Mouse (Mus musculus) layer of hippocampus, adult 11-12 months (tissue): Measurements from ENCODE around the gene Hsd11b2.
A peak's percentile ranks its signal among the peaks of the same experiment; 100 is the strongest.

Experiments
- DNase-seq: peaks from one replicate; pipeline ENCODE4 v3.0.0; 2022; ENCODE audit warnings: low spot score

The Hsd11b2 gene

DNA sequence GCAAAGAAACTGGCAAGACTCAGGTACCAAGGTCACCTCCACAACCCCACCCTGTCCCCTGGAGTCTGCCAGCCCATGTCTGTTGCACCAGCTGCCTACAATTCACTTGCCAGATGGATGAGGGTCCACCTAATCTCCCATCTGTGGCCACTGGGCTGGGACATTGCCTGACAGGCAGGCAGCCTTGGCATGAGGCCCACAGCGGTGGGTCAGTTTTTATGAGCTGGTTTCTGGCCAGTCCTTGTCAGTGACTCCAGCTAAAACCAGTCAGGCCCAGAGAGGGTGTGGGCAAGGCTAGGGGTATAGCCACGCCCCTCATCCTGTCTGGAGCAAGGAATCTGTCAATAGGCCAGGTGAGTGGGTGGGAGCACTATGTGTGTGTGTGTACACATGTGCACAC lies 8.6 kb downstream of the Hsd11b2 start:
- DNase-seq, result no peak

DNA sequence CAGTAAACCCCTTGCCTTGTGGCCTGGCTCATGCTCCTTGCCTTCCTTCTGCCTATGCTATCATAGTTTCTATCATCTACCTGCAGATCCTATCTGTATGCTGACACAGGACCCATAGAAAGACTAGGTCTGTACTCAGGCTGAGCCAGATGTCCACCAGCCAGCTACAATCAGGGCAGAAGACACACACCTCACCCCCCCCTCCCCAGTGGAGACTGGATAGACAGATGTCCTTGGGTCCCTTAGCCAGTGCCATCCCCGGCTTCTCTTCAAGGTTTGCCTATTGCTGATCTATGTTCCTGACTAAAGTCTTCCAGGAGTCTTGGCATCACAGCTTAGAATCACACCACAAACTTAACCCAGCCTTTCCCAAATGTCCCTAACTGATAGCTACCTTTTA lies 9.7 kb downstream of the Hsd11b2 start:
- DNase-seq, result no peak

DNA sequence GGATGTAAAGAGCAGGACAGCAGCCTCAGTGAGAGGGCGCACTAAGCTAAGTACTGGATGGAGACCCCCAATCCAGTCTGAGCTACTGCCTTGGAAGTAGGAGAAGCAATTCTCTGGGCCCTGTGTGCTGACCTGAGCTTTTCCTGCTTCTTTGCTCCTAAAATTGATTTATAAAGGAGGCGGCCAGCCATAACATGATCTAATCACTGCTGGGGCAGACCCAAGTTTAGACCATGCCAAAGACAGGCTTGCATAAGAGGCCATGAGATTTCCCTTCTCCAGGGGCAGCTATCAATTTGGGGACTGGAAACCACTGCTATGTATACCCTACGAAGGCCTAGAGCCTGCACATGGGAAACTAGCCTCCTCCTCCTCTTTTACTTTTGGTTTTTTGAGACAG lies 10.7 kb downstream of the Hsd11b2 start:
- no peak for DNase-seq

- no peak for DNase-seq
Measured at GRCm38 (mm10) chr8:105531774-105532173, 13.2 kb downstream of the Hsd11b2 start.

DNA sequence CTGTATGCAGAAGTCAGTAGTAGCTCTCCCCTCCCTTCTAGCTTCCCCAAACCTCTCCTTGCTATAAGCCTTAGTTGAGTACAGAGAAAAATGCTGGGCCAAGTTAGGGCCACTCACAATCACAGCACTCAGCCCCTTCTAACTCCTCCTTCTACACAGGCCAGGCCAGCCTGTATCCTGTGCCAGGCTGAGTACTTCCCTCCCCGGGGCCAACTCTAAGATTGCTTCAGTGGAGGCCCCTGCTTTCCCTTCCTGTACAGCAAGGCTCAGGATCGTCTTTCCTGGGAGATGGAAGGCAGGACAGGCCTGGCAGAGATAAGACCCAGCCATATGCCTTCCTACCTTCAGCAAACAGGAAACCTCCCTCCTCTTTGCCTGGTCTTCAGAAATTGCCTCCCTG lies 14.9 kb downstream of the Hsd11b2 start:
- no peak for DNase-seq

GRCm38 (mm10) chr8:105533892-105534329 lies 15.4 kb downstream of the Hsd11b2 start:
- DNase-seq, result peak; percentile 66

- DNase-seq, result no peak
Measured at GRCm38 (mm10) chr8:105536546-105536945, 18.0 kb downstream of the Hsd11b2 start.

- no peak for DNase-seq
Measured at GRCm38 (mm10) chr8:105537011-105537677, 18.6 kb downstream of the Hsd11b2 start.

DNA sequence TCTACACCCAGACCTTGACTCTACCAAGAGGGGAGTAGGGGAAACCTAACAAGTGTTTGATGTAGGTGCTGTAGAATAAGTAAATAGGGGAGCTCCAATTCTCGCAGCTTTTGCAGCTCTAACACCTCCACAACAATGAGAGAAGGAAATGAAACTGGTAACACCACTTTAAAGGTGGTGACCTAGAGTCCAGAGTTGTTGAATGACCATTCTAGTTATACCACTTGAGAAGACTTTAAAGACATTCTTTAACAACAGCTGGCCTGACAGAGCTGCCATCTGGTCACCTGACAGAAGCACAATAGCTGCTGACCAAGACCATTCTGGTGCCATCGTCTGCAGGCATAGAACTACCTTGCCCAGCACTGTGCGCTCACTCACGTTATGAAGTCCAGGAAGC lies 20.4 kb downstream of the Hsd11b2 start:
- DNase-seq, result no peak

GRCm38 (mm10) chr8:105542032-105542656 lies 23.6 kb downstream of the Hsd11b2 start:
- no peak for DNase-seq

DNA sequence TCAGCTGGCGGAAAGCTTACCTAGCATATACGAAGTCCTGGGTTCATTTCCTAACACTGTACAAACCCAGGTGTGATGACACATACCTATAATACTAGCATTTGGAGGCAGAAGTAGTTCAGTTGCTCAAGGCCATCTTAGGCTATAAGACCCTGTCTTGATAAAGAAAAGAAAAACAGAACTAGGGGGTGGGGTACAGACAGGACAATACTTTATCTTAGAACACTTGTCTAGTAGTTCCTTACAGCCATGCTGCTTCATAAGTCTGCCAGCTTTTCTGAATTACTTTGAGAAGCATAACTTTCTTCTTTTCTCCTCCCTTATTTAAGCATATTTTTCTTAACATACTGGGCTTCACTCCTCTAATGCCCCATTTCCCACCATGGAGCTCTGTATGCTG lies 24.3 kb downstream of the Hsd11b2 start:
- no peak for DNase-seq

DNA sequence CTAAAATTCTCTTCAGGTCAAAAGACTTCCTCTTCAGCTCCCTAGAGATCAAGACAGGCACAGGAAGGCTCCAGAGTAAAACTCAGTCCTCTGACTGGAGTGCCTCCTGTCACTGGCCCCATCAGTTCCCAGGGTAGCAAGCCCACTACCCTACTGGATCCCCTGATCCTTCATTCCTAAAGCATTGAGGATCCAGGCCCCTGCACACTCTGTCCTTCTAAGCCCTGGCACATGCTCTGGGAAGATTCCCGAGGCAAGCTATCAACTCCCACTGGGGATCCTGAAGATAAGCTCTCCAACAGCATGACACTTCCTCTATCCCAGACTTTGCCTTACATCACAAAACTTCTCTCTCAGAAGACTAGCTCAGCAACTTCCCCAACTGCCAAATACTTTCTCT lies 25.1 kb downstream of the Hsd11b2 start:
- DNase-seq, result no peak

DNA sequence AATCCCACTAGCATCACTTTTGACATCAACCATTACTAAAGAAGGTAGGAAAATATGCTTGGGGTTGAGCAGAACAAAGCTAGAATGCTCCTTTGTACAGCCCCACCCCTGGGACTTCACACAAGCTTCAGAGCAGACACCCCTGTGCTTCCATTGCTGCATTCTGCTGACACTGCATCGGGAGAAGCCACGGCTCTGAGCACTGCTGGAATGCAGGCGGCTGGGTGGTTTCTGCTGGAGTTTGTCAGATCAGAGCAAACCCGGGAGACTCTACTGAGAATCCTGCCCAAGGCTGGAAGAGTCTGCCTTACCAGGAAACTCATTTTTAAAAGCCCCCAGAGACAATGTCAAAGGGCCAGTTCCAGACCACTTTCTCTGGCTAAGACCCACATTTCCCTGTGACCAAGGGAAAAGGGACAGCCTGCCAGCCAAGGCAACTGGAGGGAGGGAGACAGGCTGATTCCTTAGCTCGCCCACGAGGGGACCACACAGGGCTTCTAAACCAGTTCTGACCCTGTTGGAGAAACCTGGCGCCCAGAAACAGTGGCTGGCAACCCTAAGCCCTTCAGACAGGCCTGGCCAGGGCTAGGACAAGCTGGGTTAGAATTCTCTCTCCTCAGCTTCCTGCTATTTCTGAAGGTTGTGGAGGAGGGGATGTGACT lies 26.1 kb downstream of the Hsd11b2 start:
- no peak for DNase-seq

GRCm38 (mm10) chr8:105545249-105545648 lies 26.7 kb downstream of the Hsd11b2 start:
- DNase-seq, result no peak

DNA sequence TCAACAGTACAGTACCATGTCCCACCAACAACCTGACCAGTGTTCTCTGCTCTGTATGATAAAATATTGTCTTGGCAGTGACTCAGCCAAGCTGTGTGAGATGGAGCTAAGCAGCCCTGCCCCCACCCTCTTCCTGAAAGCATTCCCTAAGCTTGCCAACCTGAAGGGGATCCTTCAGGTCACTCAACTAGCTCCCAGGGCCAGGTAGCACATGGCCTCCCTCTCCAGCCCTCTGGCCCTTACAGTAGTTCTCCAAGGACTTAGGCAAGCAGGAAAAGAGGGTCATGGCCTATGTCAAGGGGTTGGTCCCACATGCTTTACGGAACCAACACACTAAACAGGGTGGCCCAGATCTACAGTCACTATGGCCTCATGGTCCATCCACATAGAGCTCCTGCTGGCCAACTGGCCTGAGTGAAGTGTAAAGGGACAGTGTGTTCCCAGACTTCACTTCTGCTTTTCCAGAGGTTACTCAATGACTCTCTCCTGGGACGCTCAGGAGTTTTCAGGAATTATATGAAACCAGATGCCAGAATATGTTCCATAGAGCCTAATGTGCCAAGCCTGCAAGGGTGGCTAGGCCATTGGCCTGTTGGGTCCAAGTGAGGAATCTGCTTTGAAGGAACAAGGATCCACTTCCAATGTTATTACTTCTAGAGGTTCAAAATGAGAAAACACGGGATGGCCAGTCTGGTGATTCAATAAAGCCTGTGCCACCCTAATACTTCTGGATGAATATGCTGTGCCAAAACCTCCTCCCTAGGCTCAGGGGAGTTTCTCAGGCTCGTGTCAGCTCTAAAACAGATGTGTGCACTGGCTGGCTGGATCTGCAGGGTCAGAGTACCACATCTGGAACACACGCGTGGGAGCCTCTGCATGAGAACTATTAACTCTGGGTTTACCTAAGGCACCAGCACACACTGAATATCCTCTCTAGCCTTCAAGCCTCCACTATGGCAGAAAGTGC lies 28.1 kb downstream of the Hsd11b2 start:
- no peak for DNase-seq

DNA sequence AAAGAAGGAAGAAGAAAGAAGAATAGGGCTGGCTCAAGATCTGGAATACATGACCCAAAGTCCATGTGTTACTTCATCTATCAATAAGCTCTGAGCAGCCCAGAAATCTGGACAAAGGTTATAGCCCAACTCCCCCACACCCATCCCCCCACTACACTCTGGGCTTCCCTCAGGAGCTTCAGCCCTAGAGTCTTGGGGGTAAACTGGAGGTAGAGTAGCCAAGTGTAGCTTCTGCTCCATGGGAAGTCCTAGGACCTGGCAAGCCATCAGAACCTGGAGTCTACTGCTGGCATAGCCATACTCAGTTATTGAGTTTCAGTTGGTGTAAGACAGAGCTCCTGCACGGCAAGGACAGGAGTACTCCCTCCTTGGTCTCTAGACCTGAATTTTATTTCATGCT lies 31.0 kb downstream of the Hsd11b2 start:
- DNase-seq, result no peak

DNA sequence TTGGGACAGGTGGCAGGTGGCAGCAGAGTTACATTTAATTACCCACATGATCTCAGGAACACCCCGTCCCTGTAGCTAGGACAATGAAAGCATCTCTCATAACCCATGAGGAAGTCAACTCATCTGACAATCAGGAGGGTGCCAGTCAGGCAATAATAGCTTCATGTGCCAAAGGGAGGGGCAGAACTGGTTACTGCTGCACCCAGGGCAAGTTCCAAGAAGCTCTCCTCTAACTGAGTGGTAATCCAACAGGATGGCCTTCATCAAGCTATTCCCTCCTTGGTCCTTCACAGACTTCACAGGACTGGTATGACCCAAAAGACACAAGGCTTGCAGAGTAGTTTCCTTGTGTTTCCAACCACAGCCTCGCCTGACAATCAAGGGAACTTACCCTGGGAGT lies 31.5 kb downstream of the Hsd11b2 start:
- no peak for DNase-seq

DNA sequence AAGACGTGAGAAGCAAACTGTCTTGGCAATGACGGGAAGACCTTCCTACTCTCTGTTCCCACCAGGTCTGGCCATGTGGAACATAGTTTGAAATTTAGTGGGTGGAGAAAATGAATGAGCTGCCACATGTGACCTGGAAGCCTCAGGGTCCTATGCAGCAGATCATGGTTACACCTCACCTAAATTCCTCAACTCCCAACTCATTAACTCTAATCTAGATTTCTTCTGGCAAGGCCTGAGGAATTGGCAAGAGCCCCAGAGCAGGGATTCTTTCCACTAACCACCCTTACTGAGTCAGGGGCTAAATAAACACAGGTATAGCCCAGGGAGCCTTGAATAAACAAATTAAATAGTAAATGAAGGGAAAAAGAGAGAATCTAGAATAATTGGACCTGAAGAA lies 33.5 kb downstream of the Hsd11b2 start:
- DNase-seq, result no peak

GRCm38 (mm10) chr8:105552824-105553223 lies 34.3 kb downstream of the Hsd11b2 start:
- no peak for DNase-seq

DNA sequence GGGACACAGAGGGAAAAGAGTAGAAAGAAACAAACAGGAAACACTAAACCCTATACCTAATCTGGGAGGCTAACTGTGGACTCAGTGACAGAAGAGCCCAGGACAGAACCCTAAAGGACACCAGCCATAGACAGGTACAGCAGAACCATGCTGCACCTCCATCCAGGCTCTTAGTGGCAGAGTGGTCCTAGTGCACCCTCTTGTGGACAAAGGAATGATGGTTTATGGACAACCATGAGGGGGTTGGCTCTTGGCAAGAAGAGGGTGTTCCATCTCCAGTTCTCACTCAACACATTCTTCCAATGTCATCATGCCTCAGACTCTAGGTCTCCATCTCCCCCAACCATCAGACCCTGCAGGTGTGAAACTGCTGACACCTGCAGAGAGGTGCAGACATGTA lies 35.5 kb downstream of the Hsd11b2 start:
- DNase-seq, result peak; percentile 74

- no peak for DNase-seq
Measured at GRCm38 (mm10) chr8:105555230-105555629, 36.7 kb downstream of the Hsd11b2 start.

- DNase-seq, result no peak
Measured at GRCm38 (mm10) chr8:105562863-105563262, 44.3 kb downstream of the Hsd11b2 start.
